Mouse (Mus musculus) right cerebral cortex, postnatal 10 days (tissue): Measurements from ENCODE around the gene Mdga1.
A peak's percentile ranks its signal among the peaks of the same experiment; 100 is the strongest.

Source experiments
- DNase-seq, 2 experiments: peaks; one replicate each; pipeline ENCODE4 v3.0.0; 2021; ENCODE audit warnings: low spot score in 2 of 2

Mdga1 gene

GRCm38 (mm10) chr17:29886655-29887251 is 83.1 kb downstream of the Mdga1 start:
- DNase-seq = peak in 1 of 2 experiments; percentile 51

- peak; percentile 83 to 84 for DNase-seq
These were observed 83.8 kb downstream of the Mdga1 start for GRCm38 (mm10) chr17:29886061-29886460.

- no peak for DNase-seq
These were observed 85.3 kb downstream of the Mdga1 start for GRCm38 (mm10) chr17:29884596-29884995.

- DNase-seq = no peak
These were observed 86.5 kb downstream of the Mdga1 start for GRCm38 (mm10) chr17:29883351-29883750.

GRCm38 (mm10) chr17:29882885-29883284 is 87.0 kb downstream of the Mdga1 start:
- peak in 1 of 2 experiments; percentile 80 for DNase-seq

- no peak for DNase-seq
These were observed 89.6 kb downstream of the Mdga1 start for GRCm38 (mm10) chr17:29880251-29880650.

- no peak for DNase-seq
These were observed 90.9 kb downstream of the Mdga1 start for GRCm38 (mm10) chr17:29878990-29879389.

- DNase-seq = no peak
These were observed 95.7 kb downstream of the Mdga1 start for GRCm38 (mm10) chr17:29874082-29874679.

- peak; percentile 92 to 93 for DNase-seq
These were observed 96.3 kb downstream of the Mdga1 start for GRCm38 (mm10) chr17:29873580-29874015.

GRCm38 (mm10) chr17:29870316-29870715 is 99.6 kb downstream of the Mdga1 start:
- DNase-seq = no peak

GRCm38 (mm10) chr17:29865914-29866313 is 104.0 kb downstream of the Mdga1 start:
- DNase-seq = no peak

- DNase-seq = no peak
These were observed 105.4 kb downstream of the Mdga1 start for GRCm38 (mm10) chr17:29864440-29864839.

GRCm38 (mm10) chr17:29859788-29860283 is 110.1 kb downstream of the Mdga1 start:
- no peak for DNase-seq

GRCm38 (mm10) chr17:29858764-29859163 is 111.1 kb downstream of the Mdga1 start:
- DNase-seq = no peak

GRCm38 (mm10) chr17:29855702-29856580 is 113.9 kb downstream of the Mdga1 start:
- no peak for DNase-seq

GRCm38 (mm10) chr17:29854835-29855234 is 115.1 kb downstream of the Mdga1 start:
- DNase-seq = no peak

- no peak for DNase-seq
These were observed 115.5 kb downstream of the Mdga1 start for GRCm38 (mm10) chr17:29854388-29854787.

GRCm38 (mm10) chr17:29852846-29853486 is 116.9 kb downstream of the Mdga1 start:
- peak in 1 of 2 experiments; percentile 63 for DNase-seq

- no peak for DNase-seq
These were observed 120.5 kb downstream of the Mdga1 start for GRCm38 (mm10) chr17:29849436-29849797.

GRCm38 (mm10) chr17:29848793-29849435 is 121.0 kb downstream of the Mdga1 start:
- peak; percentile 57 to 79 for DNase-seq

GRCm38 (mm10) chr17:29847291-29847690 is 122.6 kb downstream of the Mdga1 start:
- DNase-seq = no peak
